Mouse (Mus musculus) liver, postnatal 0 days (tissue): ENCODE results near the gene Prkaca. TPM values are rescaled to one million over a fixed set of nuclear protein-coding genes. Genes with fewer than 3 reads are reported as not detected.

ENCODE experiments used
- ATAC-seq: fragments of 200-750 bp; cut with Nextera tagmentation; 2 replicates; pipeline ENCODE4 v1.8.0; 2017; ENCODE audit warnings: mild to moderate bottlenecking, moderate library complexity
- DNase-seq: peaks from one replicate; pipeline ENCODE4 v3.0.0-alpha.2; 2016
- H3K27ac ChIP-seq: fragments of 300-500 bp; sonication (generic); 2 replicates; pipeline ENCODE4 v1.5.1; 2014; ENCODE audit warnings: antibody characterized with exemption, moderate library complexity, mild to moderate bottlenecking, low read depth
- H3K27me3 ChIP-seq: fragments of 300-500 bp; sonication (generic); 2 replicates; pipeline ENCODE4 v1.6.1; 2014; ENCODE audit warnings: low read length, control low read depth, mixed read lengths; ENCODE audit not compliant: insufficient read depth
- H3K36me3 ChIP-seq: fragments of 300-500 bp; sonication (generic); replicated peaks from 2 replicates; pipeline ENCODE4 v1.6.1; 2014; ENCODE audit warnings: mild to moderate bottlenecking, control low read depth, low read length, moderate library complexity, mixed read lengths; ENCODE audit not compliant: insufficient read depth
- H3K4me1 ChIP-seq: fragments of 300-500 bp; sonication (generic); 2 replicates; pipeline ENCODE4 v1.6.1; 2014; ENCODE audit warnings: antibody characterized with exemption, mild to moderate bottlenecking, control low read depth; ENCODE audit not compliant: insufficient read depth
- H3K4me2 ChIP-seq: fragments of 300-500 bp; sonication (generic); 2 replicates; pipeline ENCODE4 v1.6.1; 2014; ENCODE audit warnings: low read depth, mild to moderate bottlenecking, low read length, moderate library complexity, mixed read lengths
- H3K4me3 ChIP-seq: fragments of 300-500 bp; sonication (generic); 2 replicates; pipeline ENCODE4 v1.5.1; 2014; ENCODE audit warnings: low read depth, low read length
- H3K9ac ChIP-seq: fragments of 300-500 bp; sonication (generic); replicated peaks from 2 replicates; pipeline ENCODE4 v1.6.1; 2014; ENCODE audit warnings: mild to moderate bottlenecking, moderate library complexity
- H3K9me3 ChIP-seq: fragments of 300-500 bp; sonication (generic); 2 replicates; pipeline ENCODE4 v1.6.1; 2016; ENCODE audit warnings: mild to moderate bottlenecking, control low read depth, low read length, mixed read lengths
- CTCF ChIP-seq: sonication (generic); IDR thresholded peaks from 2 replicates; pipeline ENCODE4 v1.5.1; 2016; ENCODE audit warnings: antibody characterized with exemption, low read depth
- EP300 ChIP-seq: IDR thresholded peaks from 2 replicates; pipeline ENCODE4 v1.6.1; 2016; ENCODE audit warnings: antibody characterized with exemption, low read depth, mild to moderate bottlenecking
- WGBS: fragments of 180-500 bp; shearing (Covaris S2); extraction: QIAGEN DNeasy Blood & Tissue Kit; methylation state at CpG from one replicate; pipeline ENCODE4 v1.1.7; 2014; ENCODE audit not compliant: insufficient replicate concordance; 5-methylcytosine and 5-hydroxymethylcytosine counted together
- polyA plus RNA-seq: library from polyadenylated mRNA; unstranded; fragments of >200 nt; fragmentation: Nextera tagmentation; extraction: Ambion mirVana; gene quantifications from 2 replicates; pipeline ENCODE4 v1.2.1, GENCODE M21; 2015

Gene Prkaca
- polyA plus RNA-seq, 1 experiment from 2014 or later = 28.2 TPM

DNA sequence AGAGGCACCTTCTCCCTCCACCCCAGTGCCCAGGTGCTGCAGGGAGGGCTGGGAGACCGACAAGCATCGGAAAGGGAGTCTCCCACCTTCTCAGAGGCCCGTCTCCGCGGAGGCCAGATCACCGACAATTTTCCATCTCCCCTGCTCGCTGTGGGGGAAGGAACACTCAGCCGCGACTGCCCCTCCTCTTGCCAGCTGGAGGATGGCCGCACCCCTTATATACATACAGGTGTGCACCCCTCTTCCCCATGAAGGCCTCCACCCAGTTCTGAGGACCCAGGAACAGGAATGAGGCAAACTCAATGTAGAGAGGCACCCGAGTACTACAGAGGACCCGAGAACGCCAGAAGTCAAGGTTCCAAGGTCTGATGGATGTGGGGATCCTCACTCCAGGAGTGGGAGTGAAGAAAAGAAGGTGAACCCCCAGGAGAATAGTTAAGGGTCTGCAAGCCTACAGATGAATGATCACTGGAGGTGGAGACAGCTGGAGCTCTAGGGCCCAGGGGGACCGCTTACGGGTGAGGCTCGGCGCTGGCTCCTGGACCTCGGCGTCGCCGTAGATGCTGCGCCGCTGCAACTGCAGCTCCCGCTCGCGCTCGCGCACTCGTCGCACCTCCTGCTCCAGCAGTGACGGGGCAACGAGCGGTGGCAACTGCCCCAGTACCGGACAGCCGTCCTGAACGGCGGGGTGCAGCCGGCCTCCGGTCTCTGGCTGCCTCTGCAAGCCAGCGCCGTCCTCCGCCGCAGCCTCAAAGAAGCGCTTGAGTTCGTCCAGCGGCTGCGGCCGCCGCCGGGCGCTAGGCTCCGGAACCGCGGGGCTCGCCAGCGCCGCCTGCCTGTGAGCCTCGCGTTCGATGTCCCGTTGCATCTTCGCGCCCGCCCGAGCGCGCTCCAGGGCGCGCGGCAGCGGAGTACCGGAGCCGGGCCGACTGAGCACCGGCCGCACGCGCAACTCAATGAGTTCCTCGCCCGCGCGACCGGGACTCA, 38.1 kb downstream of the Prkaca start:
- peaks cover 44% of the 10 kb centered on the region for H3K27me3 ChIP-seq
- ATAC-seq (peak; percentile 44), DNase-seq (peak; percentile 78)
- peaks cover 24% of the 10 kb centered on the region for H3K4me1 ChIP-seq
- no peaks in the 10 kb centered on the region for H3K36me3 ChIP-seq
- peak overlapping the region; percentile 48 for H3K4me3 ChIP-seq
- WGBS = 3% methylated on average over 68 of the region's 83 CpGs
- no peak overlapping the region; the same call in none of the 2 replicates for H3K9ac ChIP-seq
- TF ChIP-seq EP300 (no peak), CTCF (peak; percentile 71)
- H3K4me2 ChIP-seq = peak overlapping the region; percentile 81
- no peaks in the 10 kb centered on the region for H3K9me3 ChIP-seq
- H3K27ac ChIP-seq = no peak overlapping the region

DNA sequence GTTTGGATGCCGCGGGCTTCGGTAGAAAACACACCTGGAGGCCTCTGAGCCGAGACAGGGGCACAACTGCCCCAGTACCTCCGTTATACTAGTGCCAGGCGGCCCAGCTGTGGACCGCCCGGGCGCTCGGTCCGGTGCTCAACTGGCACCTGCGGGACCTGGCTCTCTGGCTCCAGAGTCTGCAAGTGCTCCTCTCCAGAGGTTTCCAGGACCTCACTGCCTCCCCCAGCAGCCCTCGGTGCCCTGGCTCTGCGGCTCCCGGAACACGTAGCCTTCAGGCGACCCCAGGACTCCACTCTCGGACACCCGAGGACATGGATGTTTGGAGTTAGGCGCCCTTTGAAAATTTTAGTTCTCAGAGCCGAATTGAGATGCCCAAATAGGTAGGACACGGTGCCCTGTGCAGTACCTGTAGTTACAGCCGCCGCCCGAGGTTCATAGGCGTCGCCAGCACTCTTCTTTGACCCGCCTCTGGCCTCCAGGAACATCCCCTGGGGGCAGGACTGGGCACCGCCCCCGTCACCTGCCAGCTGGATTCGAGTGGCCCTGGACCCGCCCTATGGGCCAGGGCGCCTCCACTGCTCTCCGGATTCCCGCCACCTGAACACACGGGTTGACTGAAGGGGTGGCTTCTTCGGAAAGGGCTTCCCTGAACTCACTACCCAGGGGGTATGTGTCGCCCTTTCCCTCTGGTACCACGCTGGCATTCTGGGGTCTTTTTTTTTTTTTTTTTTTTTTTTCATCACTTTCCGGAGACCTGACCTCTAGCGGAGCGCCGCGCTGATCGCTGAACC, 39.1 kb downstream of the Prkaca start, which contains the start of gene 2210011C24Rik:
TSS of gene 2210011C24Rik (minus strand) at position 467 of the 794 bp plus-strand sequence.
- Histone ChIP-seq H3K36me3 (no peaks in the 10 kb centered on the region), H3K27ac (no peak within 1 kb of the TSS), H3K27me3 (peaks cover 44% of the 10 kb centered on the region), H3K9me3 (no peaks in the 10 kb centered on the region), H3K4me3 (peak within 1 kb of the TSS; percentile 48), H3K4me1 (peaks cover 24% of the 10 kb centered on the region), H3K9ac (no peak within 1 kb of the TSS; the same call in none of the 2 replicates), H3K4me2 (peak within 1 kb of the TSS; percentile 81)
- WGBS = 2% methylated on average over 42 of the region's 45 CpGs
- TF ChIP-seq CTCF (no peak), EP300 (no peak)
- peak; percentile 68 for DNase-seq
- ATAC-seq = peak; percentile 78

DNA sequence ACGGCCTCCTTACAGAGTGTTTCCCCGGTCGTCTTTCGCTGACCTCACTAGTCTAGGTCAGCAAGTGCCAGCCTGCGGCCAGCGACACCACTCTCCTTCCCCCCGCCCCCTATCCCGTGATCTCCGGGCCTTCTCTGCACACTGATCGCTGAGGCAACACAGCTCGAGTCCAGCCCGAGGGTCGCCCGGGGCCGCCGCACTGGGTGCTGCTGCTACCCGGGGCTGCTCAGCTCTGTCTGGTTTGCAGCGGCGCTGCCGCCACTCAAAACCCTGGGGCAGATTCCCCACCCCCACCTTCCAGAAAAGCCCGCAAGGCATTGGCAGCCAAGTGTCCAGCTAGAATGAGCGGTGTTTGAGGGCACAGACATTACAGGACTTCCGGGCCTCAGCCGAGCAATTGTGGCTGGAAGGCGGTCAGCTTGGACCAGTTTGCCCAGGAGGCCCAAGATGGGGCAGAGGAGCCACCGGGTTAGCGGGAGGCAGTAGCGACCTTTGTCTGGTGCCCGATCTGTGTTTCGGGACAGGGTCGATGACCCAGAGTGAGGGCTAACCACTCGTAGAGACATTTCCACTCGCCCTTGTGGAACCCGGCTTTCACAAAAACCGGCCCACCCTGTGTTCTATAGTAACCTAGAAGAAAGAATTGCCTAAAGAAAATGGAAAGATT, 39.8 kb downstream of the Prkaca start:
- DNase-seq (peak; percentile 36), ATAC-seq (peak; percentile 57)
- TF ChIP-seq CTCF (no peak), EP300 (no peak)
- Histone ChIP-seq H3K4me1 (peaks cover 24% of the 10 kb centered on the region), H3K4me3 (peak overlapping the region; percentile 48), H3K27ac (no peak overlapping the region), H3K36me3 (no peaks in the 10 kb centered on the region), H3K4me2 (peak overlapping the region; percentile 81), H3K9me3 (no peaks in the 10 kb centered on the region), H3K27me3 (peaks cover 44% of the 10 kb centered on the region), H3K9ac (no peak overlapping the region)
- 11% methylated on average over 35 of the region's 35 CpGs for WGBS

DNA sequence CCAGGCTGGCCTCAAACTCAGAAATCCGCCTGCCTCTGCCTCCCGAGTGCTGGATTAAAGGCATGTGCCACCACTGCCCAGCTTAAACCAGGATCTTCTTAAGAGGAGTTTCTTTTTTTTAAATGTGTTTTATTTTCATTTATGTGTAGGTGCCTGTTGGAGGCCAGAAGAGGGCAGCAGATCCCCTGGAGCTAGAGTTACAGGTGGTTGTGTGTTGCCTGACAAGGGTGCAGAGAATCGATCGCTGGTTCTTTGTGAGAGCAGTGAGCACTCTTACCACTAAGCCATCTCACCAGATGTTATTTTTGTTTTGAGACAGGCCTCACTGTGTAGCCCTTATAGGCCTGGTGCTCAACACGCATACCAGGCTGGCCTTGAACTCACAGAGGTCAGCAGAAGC, 43.0 kb downstream of the Prkaca start:
- no peak overlapping the region for H3K4me2 ChIP-seq
- peaks cover 39% of the 10 kb centered on the region for H3K27me3 ChIP-seq
- ATAC-seq (no peak), DNase-seq (no peak)
- H3K4me3 ChIP-seq = no peak overlapping the region
- H3K9me3 ChIP-seq = no peaks in the 10 kb centered on the region
- TF ChIP-seq EP300 (no peak), CTCF (0 out of 2 replicates have a peak, but pooled peaks have one; percentile 17)
- 82% methylated on average over 5 of the region's 5 CpGs for WGBS
- no peaks in the 10 kb centered on the region for H3K36me3 ChIP-seq
- no peak overlapping the region for H3K9ac ChIP-seq
- H3K27ac ChIP-seq = no peak overlapping the region
- H3K4me1 ChIP-seq = peaks cover 19% of the 10 kb centered on the region

DNA sequence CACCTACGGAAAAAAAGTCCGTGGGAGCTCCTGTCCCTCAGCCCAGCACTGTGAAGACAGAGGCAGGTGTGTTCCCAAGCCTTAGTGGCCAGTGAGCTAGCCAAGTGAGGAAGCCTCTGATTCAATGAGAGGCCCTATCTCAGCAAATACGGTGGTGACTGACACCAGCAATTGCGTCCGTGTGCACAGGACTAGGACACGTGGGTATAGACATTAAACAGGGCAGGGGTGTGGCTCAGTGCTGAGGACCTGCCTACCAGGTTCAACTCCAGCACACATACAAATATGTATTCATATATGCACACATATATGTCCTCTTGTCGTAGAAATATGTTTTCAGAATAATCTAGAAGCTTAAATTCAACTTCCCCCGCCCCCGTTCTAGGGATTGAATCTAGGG, 46.9 kb downstream of the Prkaca start:
- WGBS = 66% methylated on average over 9 of the region's 9 CpGs
- Histone ChIP-seq H3K36me3 (no peaks in the 10 kb centered on the region), H3K9ac (no peak overlapping the region), H3K27me3 (peaks cover 28% of the 10 kb centered on the region), H3K4me1 (no peaks in the 10 kb centered on the region), H3K4me3 (no peak overlapping the region), H3K4me2 (no peak overlapping the region), H3K9me3 (no peaks in the 10 kb centered on the region), H3K27ac (no peak overlapping the region)
- DNase-seq (no peak), ATAC-seq (no peak)
- no peak for TF ChIP-seq EP300
- TF ChIP-seq CTCF = no peak
